Mouse (Mus musculus) CH12.LX (cell line): ENCODE data around the gene Lnx1. TPM values are rescaled to one million over a fixed set of nuclear protein-coding genes. Genes with fewer than 3 reads are reported as not detected.

Experiments
- DNase-seq: peaks from one replicate; pipeline ENCODE4 v3.0.0-alpha.2; 2013; ENCODE audit errors: extremely low read depth
- H3K27ac ChIP-seq: 2 replicates; pipeline ENCODE4 v1.5.1; 2012; ENCODE audit warnings: low read depth, mild to moderate bottlenecking, control low read depth, moderate library complexity; ENCODE audit not compliant: insufficient read depth
- H3K27me3 ChIP-seq: replicated peaks from 2 replicates; pipeline ENCODE3; 2012; ENCODE audit warnings: inconsistent platforms
- H3K36me3 ChIP-seq, 2 experiments: replicated peaks in 1 of 2; 2 replicates each; pipeline versions ENCODE3 to v1.6.1; 2012; ENCODE audit warnings: inconsistent platforms in 1 of 2, low read length in 1 of 2, mild to moderate bottlenecking in 1 of 2, mixed read lengths in 1 of 2, moderate library complexity in 1 of 2; ENCODE audit not compliant: control insufficient read depth in 1 of 2, insufficient read depth in 1 of 2
- H3K4me1 ChIP-seq, 2 experiments: 2 replicates each; pipeline ENCODE4 v1.6.1; 2012; ENCODE audit warnings: inconsistent platforms in 1 of 2, moderate library complexity in 1 of 2; ENCODE audit not compliant: insufficient read depth in 2 of 2, control insufficient read depth in 1 of 2
- H3K4me2 ChIP-seq: 2 replicates; pipeline ENCODE4 v1.6.1; 2012; ENCODE audit warnings: low read depth, mild to moderate bottlenecking, control low read depth; ENCODE audit not compliant: poor library complexity, insufficient read depth, severe bottlenecking
- H3K4me3 ChIP-seq, 3 experiments: fragments of 150-350 bp in 1 of 3; sonication (generic) in 1 of 3; replicated peaks in 1 of 3; 2 replicates each; pipeline versions ENCODE3 to v1.5.1; 2011 to 2012; ENCODE audit warnings: low read depth in 2 of 3, low read length in 2 of 3, mild to moderate bottlenecking in 2 of 3, moderate library complexity in 2 of 3, control low read depth in 1 of 3, improper control_type of control experiment in 1 of 3, inconsistent platforms in 1 of 3, mixed read lengths in 1 of 3; ENCODE audit not compliant: poor library complexity in 1 of 3
- H3K79me2 ChIP-seq: replicated peaks from 2 replicates; pipeline ENCODE4 v1.6.1; 2012; ENCODE audit warnings: mild to moderate bottlenecking, moderate library complexity; ENCODE audit not compliant: control insufficient read depth, poor library complexity, insufficient read depth, severe bottlenecking; ENCODE audit errors: extremely low read depth
- H3K9ac ChIP-seq: 2 replicates; pipeline ENCODE4 v1.6.1; 2012; ENCODE audit warnings: low read depth, mild to moderate bottlenecking, control low read depth, moderate library complexity; ENCODE audit not compliant: insufficient read depth
- H3K9me3 ChIP-seq: replicated peaks from 2 replicates; pipeline ENCODE3; 2012; ENCODE audit warnings: low read length, inconsistent platforms, mixed read lengths
- BHLHE40 ChIP-seq: IDR thresholded peaks from 2 replicates; pipeline ENCODE4 v1.6.1; 2011; ENCODE audit warnings: mild to moderate bottlenecking, low read depth, low read length, improper control_type of control experiment
- CHD1 ChIP-seq: IDR thresholded peaks from 2 replicates; pipeline ENCODE4 v1.6.1; 2012; ENCODE audit warnings: low read depth, low read length, improper control_type of control experiment, inconsistent platforms
- CHD2 ChIP-seq: IDR thresholded peaks from 2 replicates; pipeline ENCODE4 v1.6.1; 2011; ENCODE audit warnings: low read length, improper control_type of control experiment
- CTCF ChIP-seq, 2 experiments: IDR thresholded peaks in 1 of 2; conservative IDR thresholded peaks in 1 of 2; 2 replicates each; pipeline ENCODE4 v1.5.1; 2011 to 2012; ENCODE audit warnings: low read depth in 2 of 2, low read length in 2 of 2, improper control_type of control experiment in 1 of 2, inconsistent platforms in 1 of 2, mild to moderate bottlenecking in 1 of 2, moderate library complexity in 1 of 2
- ELF1 ChIP-seq: IDR thresholded peaks from 2 replicates; pipeline ENCODE4 v1.6.1; 2014; ENCODE audit warnings: low read depth, mild to moderate bottlenecking, inconsistent platforms, low read length, improper control_type of control experiment
- EP300 ChIP-seq: IDR thresholded peaks from 2 replicates; pipeline ENCODE4 v1.6.1; 2011; ENCODE audit warnings: low read length, improper control_type of control experiment
- ETS1 ChIP-seq: conservative IDR thresholded peaks from 2 replicates; pipeline ENCODE4 v1.6.1; 2012; ENCODE audit warnings: low read depth, mild to moderate bottlenecking, inconsistent platforms, low read length, improper control_type of control experiment, moderate library complexity
- GABPA ChIP-seq: IDR thresholded peaks from 2 replicates; pipeline ENCODE4 v1.6.1; 2012; ENCODE audit warnings: low read depth, low read length, improper control_type of control experiment, inconsistent platforms; ENCODE audit not compliant: insufficient replicate concordance
- JUN ChIP-seq: IDR thresholded peaks from 2 replicates; pipeline ENCODE4 v1.6.1; 2011; ENCODE audit warnings: low read depth, mild to moderate bottlenecking, low read length, improper control_type of control experiment, moderate library complexity; ENCODE audit not compliant: insufficient read depth
- JUND ChIP-seq: conservative IDR thresholded peaks from 2 replicates; pipeline ENCODE4 v1.6.1; 2011; ENCODE audit warnings: low read depth, low read length, improper control_type of control experiment
- MAFK ChIP-seq: IDR thresholded peaks from 2 replicates; pipeline ENCODE4 v1.6.1; 2011; ENCODE audit warnings: low read length, improper control_type of control experiment; ENCODE audit not compliant: insufficient replicate concordance
- MAX ChIP-seq: IDR thresholded peaks from 2 replicates; pipeline ENCODE4 v1.6.1; 2011; ENCODE audit warnings: low read length, improper control_type of control experiment
- MEF2A ChIP-seq: IDR thresholded peaks from 2 replicates; pipeline ENCODE4 v1.6.1; 2014; ENCODE audit warnings: low read depth, mild to moderate bottlenecking, inconsistent platforms, low read length, improper control_type of control experiment, borderline replicate concordance
- MXI1 ChIP-seq: IDR thresholded peaks from 2 replicates; pipeline ENCODE4 v1.6.1; 2011; ENCODE audit warnings: mild to moderate bottlenecking, low read depth, low read length, improper control_type of control experiment
- NRF1 ChIP-seq: IDR thresholded peaks from 2 replicates; pipeline ENCODE4 v1.6.1; 2014; ENCODE audit warnings: low read depth, mild to moderate bottlenecking, inconsistent platforms, low read length, improper control_type of control experiment, moderate library complexity
- PAX5 ChIP-seq: IDR thresholded peaks from 2 replicates; pipeline ENCODE4 v1.6.1; 2012; ENCODE audit warnings: low read length, inconsistent platforms, mixed read lengths
- POLR2A ChIP-seq: IDR thresholded peaks from 2 replicates; pipeline ENCODE4 v1.6.1; 2011; ENCODE audit warnings: low read depth, mild to moderate bottlenecking, improper control_type of control experiment, low read length
- POLR2AphosphoS2 ChIP-seq: IDR thresholded peaks from 2 replicates; pipeline ENCODE4 v1.6.1; 2011; ENCODE audit warnings: low read depth, low read length, improper control_type of control experiment
- RAD21 ChIP-seq: IDR thresholded peaks from 2 replicates; pipeline ENCODE4 v1.6.1; 2011; ENCODE audit warnings: low read depth, mild to moderate bottlenecking, low read length, improper control_type of control experiment, moderate library complexity
- RCOR1 ChIP-seq: conservative IDR thresholded peaks from 2 replicates; pipeline ENCODE4 v1.6.1; 2012; ENCODE audit warnings: low read depth, mild to moderate bottlenecking, inconsistent platforms, low read length, improper control_type of control experiment
- SIN3A ChIP-seq: IDR thresholded peaks from 2 replicates; pipeline ENCODE4 v1.6.1; 2012; ENCODE audit warnings: low read length, improper control_type of control experiment, inconsistent platforms
- TBP ChIP-seq: conservative IDR thresholded peaks from 2 replicates; pipeline ENCODE4 v1.6.1; 2011; ENCODE audit warnings: low read depth, low read length, improper control_type of control experiment
- USF1 ChIP-seq: IDR thresholded peaks from 2 replicates; pipeline ENCODE4 v1.6.1; 2014; ENCODE audit warnings: low read depth, mild to moderate bottlenecking, inconsistent platforms, low read length, improper control_type of control experiment
- USF2 ChIP-seq: conservative IDR thresholded peaks from 2 replicates; pipeline ENCODE4 v1.6.1; 2011; ENCODE audit warnings: low read depth, low read length, improper control_type of control experiment
- ZC3H11A ChIP-seq: IDR thresholded peaks from 2 replicates; pipeline ENCODE4 v1.6.1; 2012; ENCODE audit warnings: low read depth, mild to moderate bottlenecking, inconsistent platforms, low read length, improper control_type of control experiment
- ZNF384 ChIP-seq: IDR thresholded peaks from 2 replicates; pipeline ENCODE4 v1.6.1; 2012; ENCODE audit warnings: low read depth, low read length, improper control_type of control experiment, inconsistent platforms
- dilution Hi-C: fragments of 300-500 bp; cut with MboI; formaldehyde crosslinking; loops from 2 replicates; pipeline ENCODE4 v1.14.3; 2020; ENCODE audit warnings: low sequenced_read_pairs; ENCODE audit not compliant: extremely low pct_unique_long_range_greater_than_20kb, extremely low pct_ligation_motif_present
- in situ Hi-C: fragments of 300-500 bp; cut with MboI; formaldehyde crosslinking; loops from 3 replicates; pipeline ENCODE4 v1.14.3; 2019; ENCODE audit warnings: low sequenced_read_pairs, low pct_ligation_motif_present, low pct_unique_long_range_greater_than_20kb, mixed read lengths
- polyA plus RNA-seq: library from polyadenylated mRNA; unstranded; fragments of >175 nt; gene quantifications from 2 replicates; pipeline ENCODE4 v1.2.1, GENCODE M21; 2012; ENCODE audit warnings: low read depth; ENCODE audit not compliant: insufficient read length
- total RNA-seq, 2 experiments: library from RNA; depleted of rRNA; stranded (reverse); fragments of 300-350 nt in 1 of 2; fragments of >200 nt in 1 of 2; gene quantifications; 2 replicates each; pipeline ENCODE4 v1.2.3; 2012 to 2014

Gene Lnx1
- total and polyA plus RNA-seq, 3 experiments, result 0.08 to 0.26 (median 0.16) TPM

DNA sequence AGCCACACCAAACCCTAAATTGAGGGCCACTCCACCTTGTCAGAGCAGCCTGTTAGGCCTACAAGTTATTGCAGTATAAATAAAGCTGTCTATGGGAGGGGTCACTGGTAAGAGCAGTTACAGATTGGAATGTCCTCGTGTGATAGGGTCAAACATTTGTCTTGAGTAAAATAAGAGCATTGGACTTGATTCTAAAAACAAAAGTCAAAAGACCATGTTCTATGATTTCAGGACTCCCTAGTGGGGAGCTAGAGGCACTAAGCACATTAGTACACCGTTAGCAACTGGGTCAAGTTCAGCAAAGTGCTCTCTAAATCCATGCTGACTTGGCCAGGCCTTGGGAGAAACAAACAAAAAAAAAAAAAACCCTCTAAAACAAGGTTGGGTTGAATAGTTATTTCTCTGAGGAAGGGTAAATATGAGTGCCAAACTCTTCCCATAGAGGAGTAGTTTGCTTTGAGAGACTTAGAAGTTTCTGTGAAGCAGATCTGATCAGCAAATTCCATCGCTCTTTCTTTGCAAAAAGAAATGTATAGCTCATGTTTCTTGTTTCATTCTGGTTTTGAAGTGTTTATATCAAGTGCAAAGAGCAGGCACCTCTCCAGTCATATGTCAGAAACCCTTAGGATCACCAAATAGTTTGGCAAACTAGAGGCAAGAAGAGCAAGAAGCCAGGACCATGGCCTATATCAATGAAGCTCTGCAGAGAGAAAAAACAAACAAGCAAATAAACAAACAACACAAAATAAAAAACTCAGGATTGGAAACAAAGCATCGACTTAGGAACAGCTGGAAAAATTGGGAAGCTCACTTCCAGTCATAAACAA is 40.8 kb downstream of the Lnx1 start:
- H3K4me1 ChIP-seq, result no peaks in the 10 kb centered on the region
- no peak overlapping the region for H3K4me2 ChIP-seq
- H3K4me3 ChIP-seq, result no peak overlapping the region
- no peaks in the 10 kb centered on the region for H3K79me2 ChIP-seq
- TF ChIP-seq CHD1, result no peak
- TF ChIP-seq BHLHE40, result no peak
- TF ChIP-seq CHD2, result no peak
- TF ChIP-seq MAFK, result no peak
- no peak for TF ChIP-seq ZNF384
- no peak for TF ChIP-seq MXI1
- no peak for TF ChIP-seq MAX
- no peak for TF ChIP-seq USF2
- no peak for TF ChIP-seq ETS1
- TF ChIP-seq TBP, result no peak
- TF ChIP-seq MEF2A, result no peak
- TF ChIP-seq RAD21, result no peak
- TF ChIP-seq GABPA, result no peak
- no peak for TF ChIP-seq POLR2A
- TF ChIP-seq JUND, result no peak
- no peak for TF ChIP-seq USF1
- no peak for TF ChIP-seq ZC3H11A
- no peaks in the 10 kb centered on the region for H3K9me3 ChIP-seq
- no peak overlapping the region for H3K9ac ChIP-seq
- in situ Hi-C loops (loop anchor here (25.0 kb wide), 1 partner anchor 275 kb away; no protein-coding TSS in a partner anchor), dilution Hi-C loops (no loop called here)
- H3K27ac ChIP-seq, result no peak overlapping the region
- no peak for DNase-seq
- no peaks in the 10 kb centered on the region for H3K36me3 ChIP-seq
- H3K27me3 ChIP-seq, result no peaks in the 10 kb centered on the region

DNA sequence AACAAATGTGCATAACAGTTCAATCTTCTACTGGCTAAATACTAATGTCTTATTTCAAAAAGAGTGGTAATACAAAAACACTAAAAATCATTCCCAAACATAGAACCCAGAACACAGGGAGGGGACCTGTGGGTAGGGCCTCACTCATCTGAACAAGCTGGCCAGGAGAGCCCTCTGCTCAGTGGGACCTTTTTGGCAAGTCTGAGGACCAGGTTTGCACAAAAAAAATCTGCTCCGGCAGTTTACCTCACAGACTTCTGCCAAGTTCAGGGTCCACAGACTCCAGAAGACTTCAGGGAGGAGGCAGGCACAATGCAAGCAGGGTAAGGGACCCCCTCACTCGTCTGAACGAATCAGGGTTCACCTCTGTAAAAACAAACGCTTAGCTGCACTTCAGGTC is 42.9 kb downstream of the Lnx1 start:
- TF ChIP-seq MAX, result no peak
- no peak for TF ChIP-seq EP300
- TF ChIP-seq RCOR1, result no peak
- TF ChIP-seq MEF2A, result no peak
- TF ChIP-seq MXI1, result no peak
- no peak for TF ChIP-seq ETS1
- no peak for TF ChIP-seq ZC3H11A
- no peak for TF ChIP-seq CHD1
- no peak for TF ChIP-seq CTCF (conservative IDR thresholded peaks at IDR 0.05 in 1 of 2, IDR thresholded peaks at IDR 0.05 in 1 of 2; ENCODE audit: low read depth in 2 of 2, low read length in 2 of 2)
- no peak for TF ChIP-seq JUN
- TF ChIP-seq NRF1, result no peak
- TF ChIP-seq POLR2AphosphoS2, result no peak
- no peak for TF ChIP-seq BHLHE40
- TF ChIP-seq ELF1, result no peak
- no peak for TF ChIP-seq SIN3A
- TF ChIP-seq PAX5, result no peak
- TF ChIP-seq POLR2A, result no peak
- no peak for TF ChIP-seq USF2
- no peak for TF ChIP-seq TBP
- Histone ChIP-seq H3K9ac (no peak overlapping the region), H3K4me1 (no peaks in the 10 kb centered on the region), H3K4me2 (no peak overlapping the region), H3K4me3 (no peak overlapping the region), H3K27me3 (no peaks in the 10 kb centered on the region), H3K36me3 (no peaks in the 10 kb centered on the region), H3K79me2 (no peaks in the 10 kb centered on the region), H3K9me3 (no peaks in the 10 kb centered on the region), H3K27ac (no peak overlapping the region)
- no peak for DNase-seq
- in situ Hi-C loops, result loop anchor here (25.0 kb wide), 1 partner anchor 277 kb away; no protein-coding TSS in a partner anchor
- dilution Hi-C loops, result no loop called here
